Mouse (Mus musculus) lung, postnatal 0 days (tissue): ENCODE measurements at regions not wholly inside any gene's neighbourhood (a gene's known extent, or its start where the extent isn't known, plus 50 kb on each side); places are given as distances from the start of the nearest gene placed in this dataset.

Experiments
- CTCF ChIP-seq: IDR thresholded peaks from 2 replicates; pipeline ENCODE4 v1.5.1; 2016; ENCODE audit warnings: antibody characterized with exemption, mild to moderate bottlenecking
- EP300 ChIP-seq: IDR thresholded peaks from 2 replicates; pipeline ENCODE4 v1.6.1; 2016; ENCODE audit warnings: antibody characterized with exemption, mild to moderate bottlenecking, control low read depth

DNA sequence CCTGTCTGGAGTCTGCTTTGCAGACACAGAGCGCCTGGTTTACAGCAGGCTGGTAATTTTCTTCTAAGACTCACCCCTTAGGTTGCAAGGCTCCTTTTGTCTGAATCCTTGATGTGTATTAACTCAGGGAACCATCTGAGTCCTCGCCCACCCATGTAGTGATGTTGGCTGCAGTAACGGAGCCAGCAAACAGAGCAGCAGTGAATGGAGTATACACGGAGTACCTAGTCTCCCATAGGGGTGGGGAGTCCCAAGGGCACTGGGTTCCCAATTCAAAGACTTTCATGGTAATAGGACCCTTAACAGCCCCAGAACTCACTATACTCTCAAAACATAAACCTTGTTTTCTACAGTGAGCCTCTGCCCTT lies 171.6 kb upstream of the Cadm1 start:
- no peak for TF ChIP-seq EP300
- no peak for TF ChIP-seq CTCF
